Mouse (Mus musculus) cerebellum, adult 2 months (tissue): Measurements from ENCODE around the gene Coro6.

Experiments used
- CTCF ChIP-seq: fragments of 200-500 bp; IDR thresholded peaks from 2 replicates; pipeline ENCODE4 v1.5.1; 2011; ENCODE audit warnings: low read depth, mild to moderate bottlenecking, control low read depth, low read length, moderate library complexity, borderline replicate concordance; ENCODE audit not compliant: insufficient read depth
- POLR2A ChIP-seq: fragments of 200-500 bp; IDR thresholded peaks from 2 replicates; pipeline ENCODE4 v1.6.1; 2011; ENCODE audit warnings: low read length, control low read depth, borderline replicate concordance; ENCODE audit not compliant: insufficient read depth

DNA sequence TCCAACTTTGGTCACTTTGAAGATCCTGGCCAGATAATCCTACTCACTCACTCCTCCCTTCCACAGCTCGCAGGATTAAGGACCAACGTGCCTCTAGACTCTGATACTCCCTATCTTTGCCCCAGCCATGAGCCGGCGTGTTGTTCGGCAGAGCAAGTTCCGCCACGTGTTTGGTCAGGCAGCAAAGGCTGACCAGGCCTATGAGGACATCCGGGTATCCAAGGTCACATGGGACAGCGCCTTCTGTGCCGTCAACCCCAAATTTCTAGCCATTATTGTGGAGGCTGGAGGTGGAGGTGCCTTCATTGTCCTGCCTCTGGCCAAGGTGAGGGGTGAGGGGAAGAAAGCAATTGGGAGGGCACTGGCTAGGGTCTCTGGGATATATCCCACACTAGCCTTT, 1.6 kb downstream of the Coro6 start:
- TF ChIP-seq POLR2A (no peak), CTCF (no peak)
